Mouse (Mus musculus) CH12.LX (cell line): ENCODE measurements around the gene Cyp4f17. TPM values are rescaled to one million over a fixed set of nuclear protein-coding genes. Genes with fewer than 3 reads are reported as not detected.
A peak's percentile ranks its signal among the peaks of the same experiment; 100 is the strongest.

Experiments used
- DNase-seq: peaks from one replicate; pipeline ENCODE4 v3.0.0-alpha.2; 2013; ENCODE audit errors: extremely low read depth
- H3K27ac ChIP-seq: 2 replicates; pipeline ENCODE4 v1.5.1; 2012; ENCODE audit warnings: low read depth, mild to moderate bottlenecking, control low read depth, moderate library complexity; ENCODE audit not compliant: insufficient read depth
- H3K27me3 ChIP-seq: replicated peaks from 2 replicates; pipeline ENCODE3; 2012; ENCODE audit warnings: inconsistent platforms
- H3K36me3 ChIP-seq, 2 experiments: replicated peaks in 1 of 2; 2 replicates each; pipeline versions ENCODE3 to v1.6.1; 2012; ENCODE audit warnings: inconsistent platforms in 1 of 2, low read length in 1 of 2, mild to moderate bottlenecking in 1 of 2, mixed read lengths in 1 of 2, moderate library complexity in 1 of 2; ENCODE audit not compliant: control insufficient read depth in 1 of 2, insufficient read depth in 1 of 2
- H3K4me1 ChIP-seq, 2 experiments: 2 replicates each; pipeline ENCODE4 v1.6.1; 2012; ENCODE audit warnings: inconsistent platforms in 1 of 2, moderate library complexity in 1 of 2; ENCODE audit not compliant: insufficient read depth in 2 of 2, control insufficient read depth in 1 of 2
- H3K4me2 ChIP-seq: 2 replicates; pipeline ENCODE4 v1.6.1; 2012; ENCODE audit warnings: low read depth, mild to moderate bottlenecking, control low read depth; ENCODE audit not compliant: poor library complexity, insufficient read depth, severe bottlenecking
- H3K4me3 ChIP-seq, 3 experiments: fragments of 150-350 bp in 1 of 3; sonication (generic) in 1 of 3; replicated peaks in 1 of 3; 2 replicates each; pipeline versions ENCODE3 to v1.5.1; 2011 to 2012; ENCODE audit warnings: low read depth in 2 of 3, low read length in 2 of 3, mild to moderate bottlenecking in 2 of 3, moderate library complexity in 2 of 3, control low read depth in 1 of 3, improper control_type of control experiment in 1 of 3, inconsistent platforms in 1 of 3, mixed read lengths in 1 of 3; ENCODE audit not compliant: poor library complexity in 1 of 3
- H3K79me2 ChIP-seq: replicated peaks from 2 replicates; pipeline ENCODE4 v1.6.1; 2012; ENCODE audit warnings: mild to moderate bottlenecking, moderate library complexity; ENCODE audit not compliant: control insufficient read depth, poor library complexity, insufficient read depth, severe bottlenecking; ENCODE audit errors: extremely low read depth
- H3K9ac ChIP-seq: 2 replicates; pipeline ENCODE4 v1.6.1; 2012; ENCODE audit warnings: low read depth, mild to moderate bottlenecking, control low read depth, moderate library complexity; ENCODE audit not compliant: insufficient read depth
- H3K9me3 ChIP-seq: replicated peaks from 2 replicates; pipeline ENCODE3; 2012; ENCODE audit warnings: low read length, inconsistent platforms, mixed read lengths
- CHD1 ChIP-seq: IDR thresholded peaks from 2 replicates; pipeline ENCODE4 v1.6.1; 2012; ENCODE audit warnings: low read depth, low read length, improper control_type of control experiment, inconsistent platforms
- ELF1 ChIP-seq: IDR thresholded peaks from 2 replicates; pipeline ENCODE4 v1.6.1; 2014; ENCODE audit warnings: low read depth, mild to moderate bottlenecking, inconsistent platforms, low read length, improper control_type of control experiment
- GABPA ChIP-seq: IDR thresholded peaks from 2 replicates; pipeline ENCODE4 v1.6.1; 2012; ENCODE audit warnings: low read depth, low read length, improper control_type of control experiment, inconsistent platforms; ENCODE audit not compliant: insufficient replicate concordance
- HCFC1 ChIP-seq: IDR thresholded peaks from 2 replicates; pipeline ENCODE4 v1.6.1; 2012; ENCODE audit warnings: low read depth, mild to moderate bottlenecking, inconsistent platforms, low read length, improper control_type of control experiment
- JUN ChIP-seq: IDR thresholded peaks from 2 replicates; pipeline ENCODE4 v1.6.1; 2011; ENCODE audit warnings: low read depth, mild to moderate bottlenecking, low read length, improper control_type of control experiment, moderate library complexity; ENCODE audit not compliant: insufficient read depth
- KAT2A ChIP-seq: IDR thresholded peaks from 2 replicates; pipeline ENCODE4 v1.6.1; 2012; ENCODE audit warnings: low read length, improper control_type of control experiment, inconsistent platforms; ENCODE audit not compliant: insufficient replicate concordance
- MAX ChIP-seq: IDR thresholded peaks from 2 replicates; pipeline ENCODE4 v1.6.1; 2011; ENCODE audit warnings: low read length, improper control_type of control experiment
- MEF2A ChIP-seq: IDR thresholded peaks from 2 replicates; pipeline ENCODE4 v1.6.1; 2014; ENCODE audit warnings: low read depth, mild to moderate bottlenecking, inconsistent platforms, low read length, improper control_type of control experiment, borderline replicate concordance
- NELFE ChIP-seq: IDR thresholded peaks from 2 replicates; pipeline ENCODE4 v1.6.1; 2011; ENCODE audit warnings: low read depth, low read length, improper control_type of control experiment
- NRF1 ChIP-seq: IDR thresholded peaks from 2 replicates; pipeline ENCODE4 v1.6.1; 2014; ENCODE audit warnings: low read depth, mild to moderate bottlenecking, inconsistent platforms, low read length, improper control_type of control experiment, moderate library complexity
- POLR2AphosphoS2 ChIP-seq: IDR thresholded peaks from 2 replicates; pipeline ENCODE4 v1.6.1; 2011; ENCODE audit warnings: low read depth, low read length, improper control_type of control experiment
- SMC3 ChIP-seq: IDR thresholded peaks from 2 replicates; pipeline ENCODE4 v1.6.1; 2011; ENCODE audit warnings: low read depth, low read length, improper control_type of control experiment
- TCF12 ChIP-seq: IDR thresholded peaks from 2 replicates; pipeline ENCODE4 v1.6.1; 2014; ENCODE audit warnings: low read depth, mild to moderate bottlenecking, inconsistent platforms, low read length, improper control_type of control experiment
- UBTF ChIP-seq: IDR thresholded peaks from 2 replicates; pipeline ENCODE4 v1.6.1; 2012; ENCODE audit warnings: low read depth, mild to moderate bottlenecking, inconsistent platforms, low read length, improper control_type of control experiment, moderate library complexity
- USF1 ChIP-seq: IDR thresholded peaks from 2 replicates; pipeline ENCODE4 v1.6.1; 2014; ENCODE audit warnings: low read depth, mild to moderate bottlenecking, inconsistent platforms, low read length, improper control_type of control experiment
- USF2 ChIP-seq: conservative IDR thresholded peaks from 2 replicates; pipeline ENCODE4 v1.6.1; 2011; ENCODE audit warnings: low read depth, low read length, improper control_type of control experiment
- ZC3H11A ChIP-seq: IDR thresholded peaks from 2 replicates; pipeline ENCODE4 v1.6.1; 2012; ENCODE audit warnings: low read depth, mild to moderate bottlenecking, inconsistent platforms, low read length, improper control_type of control experiment
- ZKSCAN1 ChIP-seq: IDR thresholded peaks from 2 replicates; pipeline ENCODE4 v1.6.1; 2012; ENCODE audit warnings: low read depth, inconsistent platforms, low read length, improper control_type of control experiment, borderline replicate concordance
- ZMIZ1 ChIP-seq: IDR thresholded peaks from 2 replicates; pipeline ENCODE4 v1.6.1; 2012; ENCODE audit warnings: low read depth, mild to moderate bottlenecking, inconsistent platforms, low read length, improper control_type of control experiment
- ZNF384 ChIP-seq: IDR thresholded peaks from 2 replicates; pipeline ENCODE4 v1.6.1; 2012; ENCODE audit warnings: low read depth, low read length, improper control_type of control experiment, inconsistent platforms
- dilution Hi-C: fragments of 300-500 bp; cut with MboI; formaldehyde crosslinking; loops from 2 replicates; pipeline ENCODE4 v1.14.3; 2020; ENCODE audit warnings: low sequenced_read_pairs; ENCODE audit not compliant: extremely low pct_unique_long_range_greater_than_20kb, extremely low pct_ligation_motif_present
- in situ Hi-C: fragments of 300-500 bp; cut with MboI; formaldehyde crosslinking; loops from 3 replicates; pipeline ENCODE4 v1.14.3; 2019; ENCODE audit warnings: low sequenced_read_pairs, low pct_ligation_motif_present, low pct_unique_long_range_greater_than_20kb, mixed read lengths
- polyA plus RNA-seq: library from polyadenylated mRNA; unstranded; fragments of >175 nt; gene quantifications from 2 replicates; pipeline ENCODE4 v1.2.1, GENCODE M21; 2012; ENCODE audit warnings: low read depth; ENCODE audit not compliant: insufficient read length
- total RNA-seq, 2 experiments: library from RNA; depleted of rRNA; stranded (reverse); fragments of 300-350 nt in 1 of 2; fragments of >200 nt in 1 of 2; gene quantifications; 2 replicates each; pipeline ENCODE4 v1.2.3; 2012 to 2014

Cyp4f17 gene
- total and polyA plus RNA-seq, 3 experiments = 3.3 to 4.8 (median 4.1) TPM

DNA sequence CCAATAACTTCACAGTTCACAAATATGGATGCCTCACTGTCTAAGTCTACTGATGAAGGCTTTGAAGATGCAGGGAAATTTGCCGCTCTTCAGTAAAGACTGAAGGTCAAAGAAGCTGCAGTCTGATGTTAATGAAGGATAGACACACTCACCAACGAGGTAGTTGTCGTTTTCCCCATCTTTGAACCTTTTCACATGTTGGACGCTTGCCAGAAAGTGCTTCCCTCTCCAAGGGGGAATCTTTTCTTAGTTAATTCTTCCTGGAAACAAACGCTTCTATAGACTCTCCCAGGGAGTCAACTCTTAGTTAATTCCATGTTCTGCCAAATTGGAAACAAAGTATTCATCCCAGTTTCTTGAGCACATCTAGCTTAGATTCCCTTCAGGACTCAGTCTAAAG is 10.3 kb downstream of the Cyp4f17 start:
- Histone ChIP-seq H3K4me2 (no peak overlapping the region), H3K36me3 (peaks cover 28 to 67% of the 10 kb centered on the region in 2 experiments), H3K9me3 (no peaks in the 10 kb centered on the region), H3K27ac (no peak overlapping the region), H3K4me1 (peaks cover 0 to 18% of the 10 kb centered on the region in 2 experiments; a peak in 3 of 4 replicates), H3K79me2 (peaks cover 2% of the 10 kb centered on the region), H3K4me3 (no peak overlapping the region), H3K27me3 (no peaks in the 10 kb centered on the region), H3K9ac (no peak overlapping the region)
- TF ChIP-seq USF1 (no peak), SMC3 (no peak), POLR2AphosphoS2 (no peak), ZC3H11A (no peak), MEF2A (no peak), NELFE (no peak), USF2 (no peak), TCF12 (no peak), MAX (no peak), ZNF384 (no peak), ELF1 (no peak)
- in situ Hi-C loops = no loop called here
- dilution Hi-C loops = no loop called here
- DNase-seq = no peak

GRCm38 (mm10) chr17:32521981-32522380 is 16.1 kb downstream of the Cyp4f17 start:
- H3K27ac ChIP-seq = no peak overlapping the region
- dilution Hi-C loops = no loop called here
- H3K4me2 ChIP-seq = no peak overlapping the region
- no peaks in the 10 kb centered on the region for H3K27me3 ChIP-seq
- H3K79me2 ChIP-seq = peaks cover 12% of the 10 kb centered on the region
- TF ChIP-seq KAT2A (no peak), CHD1 (0 out of 2 replicates have a peak, but pooled peaks have one; percentile 39)
- H3K9me3 ChIP-seq = no peaks in the 10 kb centered on the region
- DNase-seq = no peak
- peaks cover 17 to 53% of the 10 kb centered on the region in 2 experiments for H3K4me1 ChIP-seq
- peak overlapping the region in 1 of 3 experiments; percentile 67 for H3K4me3 ChIP-seq
- H3K9ac ChIP-seq = no peak overlapping the region
- H3K36me3 ChIP-seq = peaks cover 14 to 62% of the 10 kb centered on the region in 2 experiments
- in situ Hi-C loops = loop anchor here (10.0 kb wide), 1 partner anchor 153 kb away; no protein-coding TSS in a partner anchor

- peaks cover 12% of the 10 kb centered on the region for H3K79me2 ChIP-seq
- H3K9ac ChIP-seq = peak overlapping the region; percentile 92; the same call in 1 of the 2 replicates
- DNase-seq = peak; percentile 20
- peaks cover 18 to 57% of the 10 kb centered on the region in 2 experiments for H3K4me1 ChIP-seq
- no peak overlapping the region for H3K27ac ChIP-seq
- H3K4me3 ChIP-seq = peak overlapping the region in 2 of 3 experiments; percentile 67 to 89
- TF ChIP-seq SMC3 (no peak), TCF12 (no peak), UBTF (no peak), HCFC1 (no peak), GABPA (no peak), USF1 (no peak), JUN (no peak), ZKSCAN1 (no peak), ZMIZ1 (no peak), NRF1 (no peak)
- dilution Hi-C loops = no loop called here
- H3K36me3 ChIP-seq = peaks cover 14 to 63% of the 10 kb centered on the region in 2 experiments
- no peaks in the 10 kb centered on the region for H3K9me3 ChIP-seq
- H3K27me3 ChIP-seq = no peaks in the 10 kb centered on the region
- H3K4me2 ChIP-seq = peak overlapping the region; percentile 90; the same call in 1 of the 2 replicates
- in situ Hi-C loops = loop anchor here (10.0 kb wide), 1 partner anchor 152 kb away; no protein-coding TSS in a partner anchor
These were observed 16.5 kb downstream of the Cyp4f17 start for GRCm38 (mm10) chr17:32522386-32522785.
